Mouse (Mus musculus) ovary, postnatal 14 days (tissue): ENCODE data around the gene Ano1.

Experiments
- DNase-seq: peaks from one replicate; pipeline ENCODE4 v3.0.0; 2022; ENCODE audit warnings: low spot score

Gene Ano1

GRCm38 (mm10) chr7:144764537-144765282 lies 12.9 kb upstream of the Ano1 start:
- DNase-seq, result no peak

DNA sequence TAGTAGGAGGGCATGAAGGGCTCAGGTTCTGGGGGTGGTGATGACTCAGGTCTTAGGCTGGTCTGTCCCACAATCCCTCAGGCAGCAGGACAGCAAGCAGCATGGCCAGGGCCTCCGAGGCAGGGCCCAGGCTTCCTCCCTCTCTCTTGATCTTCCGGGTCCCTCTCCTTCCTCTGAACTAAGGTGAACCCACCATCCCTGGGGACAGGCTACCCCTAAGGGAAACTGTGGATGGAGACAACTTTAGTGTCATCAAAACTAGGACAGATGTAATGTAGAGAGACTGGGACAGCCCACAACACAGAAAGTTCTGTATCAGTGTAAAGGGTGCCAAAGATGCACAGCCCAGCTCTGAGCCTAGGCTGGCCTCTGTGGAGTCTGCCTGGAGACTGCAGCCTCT lies 12.2 kb upstream of the Ano1 start:
- no peak for DNase-seq

DNA sequence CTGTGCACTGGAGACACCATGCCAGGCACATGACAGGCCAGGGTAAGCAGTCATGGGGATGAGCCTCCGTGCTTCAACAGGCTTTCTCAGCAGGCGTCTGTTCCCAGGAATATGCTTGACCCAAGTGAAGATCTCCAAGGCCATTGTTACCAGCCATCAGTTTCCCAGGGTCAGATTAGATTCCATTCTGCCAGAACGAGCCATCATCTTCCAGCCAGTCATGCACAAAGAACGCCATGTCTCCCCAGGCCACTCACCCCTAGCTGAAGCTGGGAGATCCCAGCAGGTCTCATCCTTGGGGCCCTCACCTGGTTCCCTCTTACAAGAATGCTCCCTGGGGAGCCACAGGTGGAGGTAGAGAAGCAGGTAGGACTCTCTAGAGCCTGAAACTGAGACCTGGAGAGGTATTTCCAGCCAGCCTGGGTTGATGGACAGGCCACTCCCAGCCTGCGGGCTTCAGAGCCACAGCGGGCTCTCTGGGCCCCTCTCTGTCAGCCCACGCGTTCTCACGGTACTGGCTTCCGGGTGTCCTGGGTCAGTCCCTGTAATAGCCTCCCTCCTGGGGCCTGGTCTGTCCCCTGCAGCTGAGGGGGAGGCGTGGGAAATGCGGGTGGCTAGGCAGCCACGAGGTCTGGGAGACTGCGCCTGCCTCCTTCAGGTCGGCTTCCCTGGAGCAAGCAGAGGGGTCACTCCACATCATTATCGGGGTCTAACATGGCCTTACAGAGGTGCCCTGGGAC lies 10.9 kb upstream of the Ano1 start:
- DNase-seq, result no peak

GRCm38 (mm10) chr7:144760228-144760627 lies 8.5 kb upstream of the Ano1 start:
- no peak for DNase-seq

GRCm38 (mm10) chr7:144759455-144759854 lies 7.7 kb upstream of the Ano1 start:
- DNase-seq, result no peak

DNA sequence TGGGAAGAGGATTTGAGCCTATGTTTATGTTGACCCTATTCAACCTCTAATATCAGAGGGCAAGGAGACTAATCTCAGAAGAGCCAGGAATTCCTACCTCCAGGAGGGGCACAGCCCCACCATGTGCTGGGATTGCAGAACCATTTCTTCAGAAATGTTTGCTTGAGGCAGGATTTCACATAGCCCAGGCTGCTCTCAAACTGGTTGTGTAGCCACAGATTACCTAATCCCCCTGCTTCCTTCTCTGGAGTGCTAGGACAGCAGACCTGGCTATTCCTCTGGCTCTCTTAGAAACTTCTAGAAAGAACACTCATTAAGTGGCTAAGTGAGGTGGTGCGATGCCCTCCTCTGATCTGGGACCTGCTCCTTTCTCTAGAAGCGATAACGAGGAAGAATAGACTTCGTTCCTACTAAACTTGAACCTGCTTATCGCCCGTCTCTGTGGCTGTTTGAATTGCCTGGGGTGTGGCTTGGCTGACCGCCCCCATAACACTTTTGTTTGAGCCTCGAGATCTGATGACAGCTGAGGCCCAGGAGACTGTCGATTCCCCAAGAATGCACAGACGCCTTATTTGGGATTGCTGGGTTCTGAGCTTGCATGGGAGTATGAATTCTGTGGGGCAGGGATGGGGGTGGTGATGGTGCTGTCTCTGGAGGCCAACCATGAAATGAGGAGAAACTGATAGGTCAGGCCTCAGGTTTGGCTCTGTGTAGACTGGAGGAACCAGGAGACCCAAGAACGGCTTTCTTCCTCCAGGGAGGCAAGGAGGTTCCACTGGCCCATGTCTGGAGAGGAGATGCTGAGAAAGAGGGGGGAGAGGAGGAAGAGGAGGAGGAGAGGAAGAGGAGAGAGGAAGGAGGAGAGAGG lies 4.0 kb upstream of the Ano1 start:
- DNase-seq, result no peak

GRCm38 (mm10) chr7:144754722-144755121 lies 2.9 kb upstream of the Ano1 start:
- no peak for DNase-seq

DNA sequence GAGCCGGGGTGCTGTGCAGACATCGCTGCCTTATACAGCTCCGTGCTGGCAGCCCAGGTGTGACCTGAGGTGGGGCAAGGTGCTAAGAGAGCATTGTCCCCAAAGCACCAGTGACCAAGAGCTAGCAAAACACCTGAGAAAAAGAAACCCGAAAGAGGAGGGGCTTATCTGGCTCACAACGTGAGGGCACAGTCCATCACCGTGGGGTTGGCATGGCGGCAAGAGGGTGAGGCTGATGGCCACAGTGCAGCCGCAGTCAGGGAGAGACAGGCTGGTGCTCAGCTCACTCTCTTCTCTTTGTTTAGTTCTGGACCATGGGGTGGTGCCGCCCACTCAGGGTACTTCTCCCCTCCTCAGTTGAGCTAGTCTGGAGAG lies 1.9 kb upstream of the Ano1 start:
- DNase-seq, result no peak

DNA sequence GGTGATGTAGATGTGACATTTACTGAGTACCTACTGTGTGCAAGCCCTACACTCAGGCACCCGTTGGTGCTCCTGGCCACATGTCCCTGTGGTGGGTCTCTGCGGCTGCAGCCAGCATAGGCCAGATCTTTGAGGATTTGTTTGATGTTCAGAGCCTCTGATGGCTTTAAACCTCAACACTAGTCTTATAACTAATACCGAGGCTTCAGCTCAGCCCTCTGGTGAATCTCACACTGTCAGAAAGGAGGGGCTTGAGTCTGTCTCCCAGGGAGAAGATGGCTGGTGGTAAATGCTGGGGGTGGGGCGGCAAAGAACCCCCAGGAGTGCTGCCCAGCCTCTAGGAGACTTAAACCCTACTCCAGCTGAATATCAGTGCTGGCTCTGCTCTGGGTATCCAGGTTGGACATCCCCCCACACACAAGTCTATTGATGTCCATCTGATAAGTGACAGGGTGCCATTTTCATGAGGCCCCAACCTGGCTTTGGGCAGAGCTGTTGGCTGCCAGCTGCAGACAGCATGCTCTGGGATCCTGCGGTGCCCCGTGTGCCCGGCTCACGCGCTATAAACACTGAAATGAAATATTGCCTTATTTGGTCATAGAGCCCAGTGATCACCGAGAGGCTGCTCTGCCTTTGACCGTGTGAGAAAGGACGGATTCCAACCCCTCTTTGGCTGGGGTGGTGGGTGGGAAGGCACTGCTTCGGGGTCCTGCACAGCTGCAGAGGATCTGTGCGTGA lies 1.3 kb upstream of the Ano1 start:
- no peak for DNase-seq

GRCm38 (mm10) chr7:144747756-144748155 lies 4.0 kb downstream of the Ano1 start:
- no peak for DNase-seq

GRCm38 (mm10) chr7:144746466-144746865 lies 5.3 kb downstream of the Ano1 start:
- no peak for DNase-seq

DNA sequence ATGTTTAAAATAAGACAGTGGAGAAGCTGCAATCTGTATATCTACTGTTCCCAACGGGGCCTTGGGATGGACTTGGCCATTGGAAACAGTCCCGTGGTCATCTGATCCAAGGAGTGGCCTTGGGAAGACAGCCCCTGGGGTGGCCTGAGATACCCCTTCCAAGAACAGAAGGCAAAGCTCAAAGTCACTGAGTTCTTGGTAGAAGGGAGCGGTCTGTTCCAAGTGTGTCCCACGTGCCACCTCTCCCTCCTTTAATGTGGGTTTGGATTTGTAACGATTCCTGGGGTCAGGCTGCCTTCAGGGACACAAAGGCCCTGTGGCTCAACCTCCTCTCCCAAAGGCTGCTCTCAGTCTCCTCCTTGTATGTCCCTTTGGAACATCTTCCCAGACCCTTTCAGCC lies 7.9 kb downstream of the Ano1 start:
- no peak for DNase-seq

DNA sequence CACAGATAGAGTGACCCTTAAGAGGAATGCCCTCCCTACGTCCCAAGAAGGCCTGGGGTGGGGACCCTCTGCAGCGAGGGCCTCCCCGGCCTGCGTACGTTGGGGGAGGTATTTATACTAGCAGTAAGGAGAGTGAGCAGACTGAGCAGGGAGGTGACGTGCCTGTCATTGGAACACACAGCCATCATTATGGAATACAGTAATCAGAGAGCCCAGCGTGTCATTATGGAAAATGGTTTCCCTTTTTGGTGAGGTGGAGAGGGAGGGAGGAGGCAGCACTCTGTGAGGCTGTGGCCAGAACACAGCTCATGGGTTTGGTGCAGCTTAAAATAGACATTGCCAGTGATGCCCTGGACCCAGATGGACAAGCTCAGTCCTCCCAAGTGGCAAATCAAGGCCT lies 11.1 kb downstream of the Ano1 start:
- DNase-seq, result no peak

- DNase-seq, result no peak
These were observed 12.0 kb downstream of the Ano1 start for GRCm38 (mm10) chr7:144739810-144740209.

DNA sequence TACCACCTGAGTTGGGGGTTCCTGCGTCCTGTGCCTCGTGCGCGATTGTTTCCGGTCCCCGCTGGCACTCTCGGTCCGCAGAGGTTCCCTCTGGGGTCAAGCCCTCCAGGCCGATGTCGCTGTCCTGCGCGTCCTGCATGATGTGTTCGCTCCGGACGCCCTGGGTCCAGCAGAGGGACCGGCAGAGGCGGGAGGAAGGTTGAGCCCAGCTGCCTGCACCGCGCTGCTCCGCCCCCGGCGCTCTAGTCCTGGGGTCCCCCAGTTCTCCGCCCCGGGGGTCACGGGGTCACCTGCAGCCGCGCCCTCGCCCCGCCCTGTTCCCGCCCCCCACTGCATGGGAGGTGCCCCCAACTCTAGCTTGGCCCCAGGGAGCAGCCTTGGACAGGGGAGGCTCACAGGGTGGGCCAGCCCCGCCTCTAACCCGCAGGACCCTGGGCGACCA lies 13.4 kb downstream of the Ano1 start:
- no peak for DNase-seq

DNA sequence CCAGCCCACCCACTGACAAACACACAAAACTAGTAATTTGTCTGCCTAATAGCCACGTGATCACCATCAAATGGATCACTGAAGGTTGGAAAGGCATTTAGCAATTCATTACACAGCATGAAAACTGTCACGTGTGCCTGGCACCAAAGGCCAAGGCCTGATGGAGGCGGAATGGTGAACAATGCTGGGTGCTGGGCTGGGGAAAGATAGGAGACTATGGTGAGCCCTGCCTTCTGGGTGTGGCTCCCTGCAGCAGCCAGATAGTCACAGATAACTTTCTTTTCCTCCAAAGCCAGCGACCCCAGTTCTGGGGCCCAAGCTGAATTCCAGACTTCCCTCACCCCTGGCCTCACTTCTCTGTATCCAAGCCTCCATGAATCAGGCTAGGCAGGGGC lies 19.9 kb downstream of the Ano1 start:
- no peak for DNase-seq

GRCm38 (mm10) chr7:144731182-144731896 lies 20.4 kb downstream of the Ano1 start:
- no peak for DNase-seq

DNA sequence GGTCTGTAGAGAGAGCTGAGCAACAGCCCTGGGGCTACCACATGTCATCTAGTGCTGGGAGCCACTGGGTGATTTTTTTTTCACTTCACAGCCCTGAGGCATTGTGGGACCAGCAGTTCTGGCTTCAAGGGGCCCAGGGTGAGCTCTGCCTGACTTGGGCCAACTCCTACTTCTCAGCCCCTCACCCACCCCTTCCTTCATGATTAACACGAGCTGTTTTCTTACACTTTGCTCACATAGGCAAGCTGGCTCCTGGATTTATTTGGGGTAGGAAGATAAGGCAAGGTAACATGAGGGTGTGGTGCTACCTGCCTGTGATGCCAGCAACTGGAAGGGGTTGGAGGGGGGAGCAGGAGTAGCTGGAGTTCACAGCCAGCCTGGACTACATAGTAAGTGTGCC lies 27.5 kb downstream of the Ano1 start:
- DNase-seq, result no peak

DNA sequence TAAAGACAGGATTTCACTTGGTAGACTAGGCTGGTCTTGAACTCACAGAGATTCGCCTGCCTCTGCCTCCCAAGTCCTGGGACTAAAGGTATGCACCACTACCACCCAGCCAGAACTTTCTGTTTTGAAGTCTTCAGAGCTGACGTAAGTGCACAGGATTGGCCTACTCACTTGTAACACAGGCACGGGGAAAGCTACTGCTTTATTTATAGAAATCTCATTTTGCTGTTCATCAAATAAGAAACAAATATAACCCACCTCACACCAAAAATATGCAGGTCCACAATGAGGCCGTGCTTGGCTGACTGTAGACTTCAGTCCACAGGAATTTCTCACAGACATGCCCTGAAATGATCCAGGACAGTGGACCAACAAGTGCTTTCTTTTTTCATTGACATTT lies 31.8 kb downstream of the Ano1 start:
- DNase-seq, result no peak

DNA sequence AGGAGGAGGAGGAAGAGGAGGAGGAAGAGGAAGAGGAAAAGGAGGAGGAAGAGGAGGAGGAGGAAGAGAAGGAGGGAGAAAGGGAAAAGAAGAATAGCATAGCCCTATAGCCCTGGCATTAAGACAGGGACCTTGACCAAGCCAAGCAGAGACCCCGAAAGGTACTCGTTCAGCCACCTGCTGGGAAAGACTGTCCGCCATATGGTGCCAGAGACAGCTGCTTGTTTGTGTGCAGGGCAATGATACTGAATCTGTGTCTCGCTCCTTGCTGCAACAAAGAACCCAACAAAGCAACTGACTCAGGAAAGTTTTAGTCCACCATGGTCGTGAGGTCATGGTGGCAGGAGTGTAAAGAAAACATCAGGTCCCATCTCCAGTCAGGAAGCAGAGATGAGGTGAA lies 34.0 kb downstream of the Ano1 start:
- no peak for DNase-seq

DNA sequence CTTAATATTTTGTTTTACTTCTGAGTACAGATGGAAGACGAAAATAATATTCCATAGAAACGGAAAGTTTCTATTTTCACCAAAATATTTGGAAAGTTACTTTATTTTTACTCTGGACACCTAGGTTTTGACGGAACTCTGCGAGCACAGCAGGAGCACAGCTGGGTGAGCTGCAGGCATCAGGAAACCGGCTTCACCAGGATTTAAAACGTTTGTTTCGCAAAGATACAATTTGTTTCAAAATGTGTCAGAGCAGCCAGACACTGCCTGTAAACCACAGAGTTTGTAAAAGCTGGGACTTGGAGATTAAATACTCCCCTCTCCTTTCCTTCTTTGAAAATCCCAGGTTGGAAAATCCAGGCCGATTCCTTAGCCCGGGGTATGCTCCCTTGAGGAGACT lies 53.9 kb downstream of the Ano1 start:
- DNase-seq, result no peak
